Mouse (Mus musculus): ENCODE measurements around the gene Cd22. TPM values are rescaled to one million over a fixed set of nuclear protein-coding genes. Genes with fewer than 3 reads are reported as not detected.

Cd22 gene
- total and polyA plus RNA-seq, 3 experiments = 42.3 to 180 (median 90.6) TPM

- in situ Hi-C loops (cut with MboI; ENCODE audit: low pct_ligation_motif_present, low pct_unique_long_range_greater_than_20kb, low sequenced_read_pairs) (no loop called here), dilution Hi-C loops (cut with MboI; ENCODE audit: extremely low pct_ligation_motif_present, extremely low pct_unique_long_range_greater_than_20kb, low sequenced_read_pairs) (no loop called here)
- no peaks in the 10 kb centered on the region for H3K9me3 ChIP-seq (replicated peaks; ENCODE audit: low read length)
- peaks cover 2% of the 10 kb centered on the region for H3K27me3 ChIP-seq (replicated peaks)
- H3K4me2 ChIP-seq (ENCODE audit: insufficient read depth, low read depth, poor library complexity, severe bottlenecking) = no peak overlapping the region
- H3K36me3 ChIP-seq (replicated peaks in 1 of 2; ENCODE audit: control insufficient read depth in 1 of 2, insufficient read depth in 1 of 2, low read length in 1 of 2) = no peaks in the 10 kb centered on the region
- TF ChIP-seq ZC3H11A (IDR thresholded peaks at IDR 0.05; ENCODE audit: low read depth, low read length) (no peak), RAD21 (IDR thresholded peaks at IDR 0.05; ENCODE audit: low read depth, low read length) (no peak), ZNF384 (IDR thresholded peaks at IDR 0.05; ENCODE audit: low read depth, low read length) (no peak), MYC (IDR thresholded peaks at IDR 0.05; ENCODE audit: low read depth, low read length) (no peak), TBP (conservative IDR thresholded peaks at IDR 0.05; ENCODE audit: low read depth, low read length) (no peak), PAX5 (IDR thresholded peaks at IDR 0.05; ENCODE audit: low read length) (no peak), ZMIZ1 (IDR thresholded peaks at IDR 0.05; ENCODE audit: low read depth, low read length) (no peak), MXI1 (IDR thresholded peaks at IDR 0.05; ENCODE audit: low read depth, low read length) (no peak), USF1 (IDR thresholded peaks at IDR 0.05; ENCODE audit: low read depth, low read length) (no peak)
- H3K27ac ChIP-seq (ENCODE audit: insufficient read depth, low read depth) = no peak overlapping the region
- H3K79me2 ChIP-seq (replicated peaks; ENCODE audit: control insufficient read depth, extremely low read depth, insufficient read depth, poor library complexity, severe bottlenecking) = no peaks in the 10 kb centered on the region
- DNase-seq (ENCODE audit: extremely low read depth) = no peak
- H3K9ac ChIP-seq (ENCODE audit: insufficient read depth, low read depth) = no peak overlapping the region
- no peak overlapping the region for H3K4me3 ChIP-seq (replicated peaks in 1 of 3; ENCODE audit: low read depth in 2 of 3, low read length in 2 of 3, poor library complexity in 1 of 3)
- peaks cover 0 to 13% of the 10 kb centered on the region in 2 experiments; a peak in 2 of 4 replicates for H3K4me1 ChIP-seq (ENCODE audit: control insufficient read depth in 1 of 2, insufficient read depth in 2 of 2)
Observed at GRCm38 (mm10) chr7:30908277-30908991, 28.3 kb upstream of the Cd22 start.

DNA sequence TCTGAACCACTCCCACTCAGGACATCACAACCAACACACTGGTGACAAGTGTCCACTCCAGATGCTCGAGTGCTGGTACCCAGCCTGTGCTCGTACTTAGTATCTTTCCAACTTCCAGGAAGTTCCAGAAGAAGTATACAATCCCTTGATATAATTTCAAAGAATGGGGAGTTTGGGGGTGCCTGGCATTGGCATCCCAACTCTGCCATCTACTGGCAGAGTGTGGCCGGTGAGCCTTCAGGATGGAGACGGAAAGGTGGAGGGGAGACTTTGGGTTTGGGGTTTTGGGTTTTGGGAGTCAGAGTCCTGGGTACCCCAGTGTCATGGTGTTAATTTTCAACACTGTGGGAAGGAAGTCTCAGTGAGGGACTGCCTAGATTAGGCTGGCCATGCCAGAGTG lies 23.9 kb upstream of the Cd22 start:
- H3K27me3 ChIP-seq (replicated peaks) = peaks cover 2% of the 10 kb centered on the region
- dilution Hi-C loops (cut with MboI; ENCODE audit: extremely low pct_ligation_motif_present, extremely low pct_unique_long_range_greater_than_20kb, low sequenced_read_pairs) = no loop called here
- in situ Hi-C loops (cut with MboI; ENCODE audit: low pct_ligation_motif_present, low pct_unique_long_range_greater_than_20kb, low sequenced_read_pairs) = no loop called here
- no peaks in the 10 kb centered on the region for H3K9me3 ChIP-seq (replicated peaks; ENCODE audit: low read length)
- no peak overlapping the region for H3K4me3 ChIP-seq (replicated peaks in 1 of 3; ENCODE audit: low read depth in 2 of 3, low read length in 2 of 3, poor library complexity in 1 of 3)
- peak; percentile 34 for DNase-seq (ENCODE audit: extremely low read depth)
- H3K27ac ChIP-seq (ENCODE audit: insufficient read depth, low read depth) = no peak overlapping the region
- H3K9ac ChIP-seq (ENCODE audit: insufficient read depth, low read depth) = no peak overlapping the region
- H3K36me3 ChIP-seq (replicated peaks in 1 of 2; ENCODE audit: control insufficient read depth in 1 of 2, insufficient read depth in 1 of 2, low read length in 1 of 2) = no peaks in the 10 kb centered on the region
- peaks cover 0 to 23% of the 10 kb centered on the region in 2 experiments; a peak in 2 of 4 replicates for H3K4me1 ChIP-seq (ENCODE audit: control insufficient read depth in 1 of 2, insufficient read depth in 2 of 2)
- H3K79me2 ChIP-seq (replicated peaks; ENCODE audit: control insufficient read depth, extremely low read depth, insufficient read depth, poor library complexity, severe bottlenecking) = no peaks in the 10 kb centered on the region
- TF ChIP-seq SMC3 (IDR thresholded peaks at IDR 0.05; ENCODE audit: low read depth, low read length) (peak; percentile 84), CTCF (conservative IDR thresholded peaks at IDR 0.05 in 1 of 2, IDR thresholded peaks at IDR 0.05 in 1 of 2; ENCODE audit: low read depth in 2 of 2, low read length in 2 of 2) (peak in 1 of 2 experiments; percentile 84; a peak in 3 of 4 replicates), MAFK (IDR thresholded peaks at IDR 0.05; ENCODE audit: insufficient replicate concordance, low read length) (no peak), MXI1 (IDR thresholded peaks at IDR 0.05; ENCODE audit: low read depth, low read length) (no peak), ZC3H11A (IDR thresholded peaks at IDR 0.05; ENCODE audit: low read depth, low read length) (peak; percentile 50), RAD21 (IDR thresholded peaks at IDR 0.05; ENCODE audit: low read depth, low read length) (peak; percentile 89)
- H3K4me2 ChIP-seq (ENCODE audit: insufficient read depth, low read depth, poor library complexity, severe bottlenecking) = no peak overlapping the region

DNA sequence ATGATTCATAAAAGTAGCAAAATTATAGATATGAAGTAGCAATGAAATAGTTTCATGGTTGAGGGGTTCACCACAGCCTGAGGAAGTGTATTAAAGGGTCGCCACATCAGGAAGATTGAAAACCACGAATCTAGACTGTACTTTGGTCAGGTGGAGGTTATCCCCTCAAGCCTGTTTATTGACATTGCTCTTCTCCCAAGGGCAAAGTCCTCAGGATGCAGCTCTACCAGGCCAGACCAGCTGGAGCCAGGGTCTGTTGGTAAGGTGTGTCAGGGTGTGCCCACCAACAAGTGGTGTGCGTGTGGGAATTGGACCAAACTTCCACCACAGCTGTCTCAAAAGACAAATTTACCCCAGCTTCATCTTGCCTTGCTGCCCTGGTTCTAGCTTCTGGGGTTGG lies 15.1 kb upstream of the Cd22 start:
- Histone ChIP-seq H3K4me2 (ENCODE audit: insufficient read depth, low read depth, poor library complexity, severe bottlenecking) (no peak overlapping the region), H3K4me1 (ENCODE audit: control insufficient read depth in 1 of 2, insufficient read depth in 2 of 2) (peaks cover 11 to 67% of the 10 kb centered on the region in 2 experiments), H3K36me3 (replicated peaks in 1 of 2; ENCODE audit: control insufficient read depth in 1 of 2, insufficient read depth in 1 of 2, low read length in 1 of 2) (no peaks in the 10 kb centered on the region), H3K79me2 (replicated peaks; ENCODE audit: control insufficient read depth, extremely low read depth, insufficient read depth, poor library complexity, severe bottlenecking) (no peaks in the 10 kb centered on the region), H3K9ac (ENCODE audit: insufficient read depth, low read depth) (no peak overlapping the region), H3K4me3 (replicated peaks in 1 of 3; ENCODE audit: low read depth in 2 of 3, low read length in 2 of 3, poor library complexity in 1 of 3) (no peak overlapping the region), H3K9me3 (replicated peaks; ENCODE audit: low read length) (peaks cover 4% of the 10 kb centered on the region), H3K27me3 (replicated peaks) (no peaks in the 10 kb centered on the region), H3K27ac (ENCODE audit: insufficient read depth, low read depth) (no peak overlapping the region)
- in situ Hi-C loops (cut with MboI; ENCODE audit: low pct_ligation_motif_present, low pct_unique_long_range_greater_than_20kb, low sequenced_read_pairs) (no loop called here), dilution Hi-C loops (cut with MboI; ENCODE audit: extremely low pct_ligation_motif_present, extremely low pct_unique_long_range_greater_than_20kb, low sequenced_read_pairs) (no loop called here)
- DNase-seq (ENCODE audit: extremely low read depth) = no peak
- TF ChIP-seq SMC3 (IDR thresholded peaks at IDR 0.05; ENCODE audit: low read depth, low read length) = no peak
- TF ChIP-seq PAX5 (IDR thresholded peaks at IDR 0.05; ENCODE audit: low read length) = no peak
- TF ChIP-seq USF1 (IDR thresholded peaks at IDR 0.05; ENCODE audit: low read depth, low read length) = no peak
- no peak for TF ChIP-seq BHLHE40 (IDR thresholded peaks at IDR 0.05; ENCODE audit: low read depth, low read length)
- TF ChIP-seq MYC (IDR thresholded peaks at IDR 0.05; ENCODE audit: low read depth, low read length) = no peak
- no peak for TF ChIP-seq ZMIZ1 (IDR thresholded peaks at IDR 0.05; ENCODE audit: low read depth, low read length)

All from CH12.LX (cell line).